In genomic region chr6:15347705-15348104, GRCm38 (mm10) we compare ENCODE assay signal across 23 mouse cellular contexts.
DNase-seq lines count a peak whose midpoint lies in the region; ATAC-seq and TF ChIP-seq lines count a peak whose summit lies in the region.
"Had no signal": no experiment of that assay in that cellular context is flagged by ENCODE, and none has a peak within 500 bp of the region (broad histone marks: within the 10 kb centered on the region; RNA-seq: fewer than 3 reads in every experiment).

No protein-coding gene starts in this region.

- peak; percentile 42 for DNase-seq in retina, postnatal 1 day
- DNase-seq in retina, embryonic 14.5 days (ENCODE audit: low spot score), result no peak
- DNase-seq in forebrain, postnatal 0 days, result no peak
- DNase-seq in ovary, adult 18-20 months (ENCODE audit: low spot score), result no peak
- no peak for DNase-seq in gastrocnemius, adult 2 months
- DNase-seq in lung, adult 18-20 months, result no peak
- DNase-seq: adrenal gland, adult 8-10 months; B cell, adult 2 months; cerebellum, adult 2 months; gastrocnemius, postnatal 10 days; heart, postnatal 4 days; kidney, adult 2 months; kidney, postnatal 10 days; right cerebral cortex, postnatal 14 days; spleen, adult 18-20 months had no signal

- peak; percentile 60 for ATAC-seq in forebrain, postnatal 0 days
- peak; percentile 79 for ATAC-seq in midbrain, embryonic 13.5 days
- ATAC-seq: lung, postnatal 0 days; Patski had no signal

- H3K27me3 ChIP-seq in forebrain, postnatal 0 days (ENCODE audit: insufficient read depth, low read length), result no peaks in the 10 kb centered on the region
- H3K27me3 ChIP-seq in midbrain, embryonic 13.5 days, result no peaks in the 10 kb centered on the region
- H3K27me3 ChIP-seq: CH12.LX had no signal

- TF ChIP-seq CTCF in forebrain, postnatal 0 days (IDR thresholded peaks at IDR 0.05; ENCODE audit: low read depth), result no peak
- no peak for TF ChIP-seq CTCF in gastrocnemius, adult 2 months (IDR thresholded peaks at IDR 0.05)

- H3K4me2 ChIP-seq in forebrain, postnatal 0 days (ENCODE audit: low read depth), result no peak overlapping the region
- no peak overlapping the region for H3K4me2 ChIP-seq in midbrain, embryonic 13.5 days (replicated peaks)

- no peak overlapping the region for H3K9ac ChIP-seq in forebrain, postnatal 0 days
- H3K9ac ChIP-seq in midbrain, embryonic 13.5 days (replicated peaks), result no peak overlapping the region

- WGBS in forebrain, postnatal 0 days, result 20% methylated on average over 3 of the region's 3 CpGs
- WGBS in midbrain, embryonic 13.5 days, result 48% methylated on average over 3 of the region's 3 CpGs

- intact Hi-C loops in gastrocnemius, adult 2 months (cut with DNase I), result no loop called here

- no peak overlapping the region for H3K4me3 ChIP-seq in forebrain, postnatal 0 days (ENCODE audit: low read depth, low read length)
- H3K4me3 ChIP-seq in midbrain, embryonic 13.5 days (replicated peaks), result no peak overlapping the region
- no peak overlapping the region for H3K4me3 ChIP-seq in gastrocnemius, adult 2 months
- H3K4me3 ChIP-seq: heart, embryonic 10.5 days; limb, embryonic 10.5 days had no signal

- 0 out of 2 replicates have a peak, but pooled peaks cover 4% of the 10 kb centered on the region for H3K4me1 ChIP-seq in forebrain, postnatal 0 days (ENCODE audit: insufficient read depth)
- H3K4me1 ChIP-seq in midbrain, embryonic 13.5 days (replicated peaks), result no peaks in the 10 kb centered on the region; the same call in 1 of the 2 replicates
- H3K4me1 ChIP-seq: heart, embryonic 10.5 days; limb, embryonic 10.5 days had no signal

- no peaks in the 10 kb centered on the region for H3K36me3 ChIP-seq in forebrain, postnatal 0 days (ENCODE audit: insufficient read depth)
- no peaks in the 10 kb centered on the region for H3K36me3 ChIP-seq in midbrain, embryonic 13.5 days
- H3K36me3 ChIP-seq: G1E; heart, embryonic 10.5 days; limb, embryonic 10.5 days had no signal

- no peaks in the 10 kb centered on the region for H3K9me3 ChIP-seq in forebrain, postnatal 0 days (ENCODE audit: low read length)
- no peaks in the 10 kb centered on the region for H3K9me3 ChIP-seq in midbrain, embryonic 13.5 days
- H3K9me3 ChIP-seq: G1E; heart, embryonic 10.5 days; limb, embryonic 10.5 days had no signal

- H3K27ac ChIP-seq in forebrain, postnatal 0 days (ENCODE audit: low read depth, low read length), result no peak overlapping the region
- peak overlapping the region; percentile 22; the same call in 1 of the 2 replicates for H3K27ac ChIP-seq in midbrain, embryonic 13.5 days
- no peak overlapping the region for H3K27ac ChIP-seq in gastrocnemius, adult 2 months
- H3K27ac ChIP-seq: heart, embryonic 10.5 days; limb, embryonic 10.5 days; macrophage had no signal
